In the genomic region with DNA sequence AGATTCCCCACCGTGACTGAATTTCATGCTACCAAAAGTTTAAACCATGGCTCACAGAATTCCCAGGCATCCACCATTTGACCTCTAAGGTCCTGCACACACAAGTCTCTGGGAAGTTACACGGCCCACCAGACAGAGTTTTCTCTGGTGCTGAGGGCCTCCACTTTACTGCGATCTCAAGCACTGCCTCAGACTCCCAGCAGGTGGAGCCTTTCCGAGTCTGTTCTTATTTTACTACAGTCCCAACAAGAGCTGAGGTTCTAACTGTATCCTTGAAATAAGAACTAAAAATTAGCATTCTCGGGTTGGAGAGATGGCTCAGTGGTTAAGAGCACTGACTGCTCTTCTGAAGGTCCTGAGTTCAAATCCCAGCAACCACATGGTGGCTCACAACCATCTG, we compare ENCODE assay signal across 9 mouse cellular contexts. TPM values are rescaled to one million over a fixed set of nuclear protein-coding genes. Genes with fewer than 3 reads are reported as not detected.
DNase-seq lines count a peak whose midpoint lies in the region; ATAC-seq and TF ChIP-seq lines count a peak whose summit lies in the region.
"Had no signal": no experiment of that assay in that cellular context is flagged by ENCODE, and none has a peak within 500 bp of the region (broad histone marks: within the 10 kb centered on the region; RNA-seq: fewer than 3 reads in every experiment).

No protein-coding gene starts in this region.

- TF ChIP-seq EP300 in lung, postnatal 0 days (IDR thresholded peaks at IDR 0.05) = no peak

- ATAC-seq in intestine, embryonic 16.5 days = peak; percentile 40; the same call in 1 of the 2 replicates
- ATAC-seq in lung, postnatal 0 days = peak; percentile 69

- no peaks in the 10 kb centered on the region for H3K27me3 ChIP-seq in intestine, embryonic 16.5 days (replicated peaks; ENCODE audit: control insufficient read depth, insufficient read depth, low read length)
- H3K27me3 ChIP-seq in lung, postnatal 0 days (replicated peaks; ENCODE audit: insufficient read depth, low read length) = no peaks in the 10 kb centered on the region
- H3K27me3 ChIP-seq: limb, embryonic 12.5 days had no signal

- no peaks in the 10 kb centered on the region for H3K4me1 ChIP-seq in intestine, embryonic 16.5 days (ENCODE audit: control insufficient read depth, insufficient read depth, low read length)
- H3K4me1 ChIP-seq in lung, postnatal 0 days (ENCODE audit: insufficient read depth, low read depth, low read length) = no peaks in the 10 kb centered on the region; the same call in none of the 2 replicates
- H3K4me1 ChIP-seq: limb, embryonic 12.5 days had no signal

- H3K4me3 ChIP-seq in intestine, embryonic 16.5 days (ENCODE audit: low read length) = no peak overlapping the region
- no peak overlapping the region for H3K4me3 ChIP-seq in lung, postnatal 0 days (ENCODE audit: low read depth, low read length)
- H3K4me3 ChIP-seq: limb, embryonic 12.5 days had no signal

- no peak overlapping the region for H3K9ac ChIP-seq in intestine, embryonic 16.5 days (ENCODE audit: low read depth, low read length)
- H3K9ac ChIP-seq in lung, postnatal 0 days (replicated peaks; ENCODE audit: low read depth) = no peak overlapping the region
- H3K9ac ChIP-seq: limb, embryonic 12.5 days had no signal

- H3K27ac ChIP-seq in intestine, embryonic 16.5 days (ENCODE audit: low read length) = no peak overlapping the region
- no peak overlapping the region for H3K27ac ChIP-seq in lung, postnatal 0 days (ENCODE audit: low read length)
- H3K27ac ChIP-seq: limb, embryonic 12.5 days had no signal

- no peaks in the 10 kb centered on the region for H3K9me3 ChIP-seq in intestine, embryonic 16.5 days (ENCODE audit: control insufficient read depth, low read length)
- H3K9me3 ChIP-seq in lung, postnatal 0 days (ENCODE audit: low read length) = no peaks in the 10 kb centered on the region
- H3K9me3 ChIP-seq: limb, embryonic 12.5 days had no signal

- H3K36me3 ChIP-seq in intestine, embryonic 16.5 days (ENCODE audit: control insufficient read depth, insufficient read depth, low read length) = no peaks in the 10 kb centered on the region
- no peaks in the 10 kb centered on the region for H3K36me3 ChIP-seq in lung, postnatal 0 days (ENCODE audit: insufficient read depth, low read length)

- peak; percentile 51 for DNase-seq in gastrocnemius, postnatal 10 days
- DNase-seq in gastrocnemius, postnatal 25 days = no peak
- DNase-seq in urinary bladder, postnatal 14 days (ENCODE audit: low spot score) = peak; percentile 42
- no peak for DNase-seq in urinary bladder, adult 2 months (ENCODE audit: low spot score)
- DNase-seq in cerebellum, postnatal 14 days = peak; percentile 40 to 48
- peak; percentile 65 for DNase-seq in lung, postnatal 0 days (ENCODE audit: low spot score)
- DNase-seq in thymus, postnatal 14 days = peak; percentile 51

- WGBS in intestine, embryonic 16.5 days = 50% methylated on average over 5 of the region's 5 CpGs
- 46% methylated on average over 5 of the region's 5 CpGs for WGBS in lung, postnatal 0 days

- TF ChIP-seq CTCF in lung, postnatal 0 days (IDR thresholded peaks at IDR 0.05) = peak; percentile 79

- no peak overlapping the region for H3K4me2 ChIP-seq in intestine, embryonic 16.5 days (ENCODE audit: low read depth, low read length)
- H3K4me2 ChIP-seq in lung, postnatal 0 days (replicated peaks; ENCODE audit: low read depth, low read length) = no peak overlapping the region
- H3K4me2 ChIP-seq: limb, embryonic 12.5 days had no signal

RNA-seq across cellular contexts. Expression of a gene that starts 15.7 kb away (rescaled TPM):
- total RNA-seq in gastrocnemius, postnatal 10 days (2021) = under 1 TPM; 0.27 to 0.54 TPM
- not detected for total RNA-seq in gastrocnemius, postnatal 25 days (2021)
- polyA plus RNA-seq in urinary bladder, adult 2 months (2012; rRNA removed) = 2.2 and 2.8 TPM in 2 replicates
- polyA plus RNA-seq in intestine, embryonic 16.5 days (2015; fragmentation: Nextera tagmentation; extraction: Ambion mirVana) = 5.1 and 7.3 TPM in 2 replicates
- 5.2 and 6.1 TPM in 2 replicates for polyA plus RNA-seq in lung, postnatal 0 days (2015; fragmentation: Nextera tagmentation; extraction: Ambion mirVana)

RNA-seq across cellular contexts. Expression of a gene that starts 19.9 kb away (rescaled TPM):
- total RNA-seq in gastrocnemius, postnatal 10 days (2021) = not detected
- total RNA-seq in gastrocnemius, postnatal 25 days (2021) = not detected
- polyA plus RNA-seq in urinary bladder, adult 2 months (2012; rRNA removed) = 0.08 and 0.19 TPM in 2 replicates
- polyA plus RNA-seq in intestine, embryonic 16.5 days (2015; fragmentation: Nextera tagmentation; extraction: Ambion mirVana) = not detected in 2 replicates
- polyA plus RNA-seq in lung, postnatal 0 days (2015; fragmentation: Nextera tagmentation; extraction: Ambion mirVana) = 0.15 TPM in 1 of 2 replicates, not detected in the other
- polyA plus RNA-seq: limb, embryonic 12.5 days had no signal

RNA-seq across cellular contexts. Expression of a gene that starts 24.9 kb away (rescaled TPM):
- under 1 TPM; 0.66 to 0.70 TPM for total RNA-seq in gastrocnemius, postnatal 10 days (2021)
- total RNA-seq in gastrocnemius, postnatal 25 days (2021) = under 1 TPM; 0.15 to 0.16 TPM
- 14.2 and 17.5 TPM in 2 replicates for polyA plus RNA-seq in urinary bladder, adult 2 months (2012; rRNA removed)
- 29.9 and 31.6 TPM in 2 replicates for polyA plus RNA-seq in intestine, embryonic 16.5 days (2015; fragmentation: Nextera tagmentation; extraction: Ambion mirVana)
- polyA plus RNA-seq in lung, postnatal 0 days (2015; fragmentation: Nextera tagmentation; extraction: Ambion mirVana) = 26.8 and 33.0 TPM in 2 replicates

RNA-seq across cellular contexts. Expression of a gene that starts 46.4 kb away (rescaled TPM):
- 10 to 100 TPM; 13.5 to 13.6 TPM for total RNA-seq in gastrocnemius, postnatal 10 days (2021)
- total RNA-seq in gastrocnemius, postnatal 25 days (2021) = 10 to 100 TPM; 13.3 to 15.1 TPM
- 11.7 and 11.8 TPM in 2 replicates for polyA plus RNA-seq in urinary bladder, adult 2 months (2012; rRNA removed)
- 14.3 and 15.9 TPM in 2 replicates for polyA plus RNA-seq in intestine, embryonic 16.5 days (2015; fragmentation: Nextera tagmentation; extraction: Ambion mirVana)
- polyA plus RNA-seq in lung, postnatal 0 days (2015; fragmentation: Nextera tagmentation; extraction: Ambion mirVana) = 9.6 and 10.0 TPM in 2 replicates

RNA-seq across cellular contexts. Expression of a gene that starts 46.6 kb away (rescaled TPM):
- 10 to 100 TPM; 53.5 to 59.4 TPM for total RNA-seq in gastrocnemius, postnatal 10 days (2021)
- 10 to 100 TPM; 40.4 to 43.7 TPM for total RNA-seq in gastrocnemius, postnatal 25 days (2021)
- polyA plus RNA-seq in urinary bladder, adult 2 months (2012; rRNA removed) = 72.6 and 74.0 TPM in 2 replicates
- 106 and 122 TPM in 2 replicates for polyA plus RNA-seq in intestine, embryonic 16.5 days (2015; fragmentation: Nextera tagmentation; extraction: Ambion mirVana)
- 91.6 and 94.2 TPM in 2 replicates for polyA plus RNA-seq in lung, postnatal 0 days (2015; fragmentation: Nextera tagmentation; extraction: Ambion mirVana)

Comparison
In these comparisons a context has a peak if more than half of its experiments do, and no peak if none do; other contexts are left out.
1. DNase-seq: peak in gastrocnemius, postnatal 10 days (single experiment), urinary bladder, postnatal 14 days (single experiment), cerebellum, postnatal 14 days (2 of 2), lung, postnatal 0 days (single experiment) and thymus, postnatal 14 days (single experiment); none in gastrocnemius, postnatal 25 days (single experiment) and urinary bladder, adult 2 months (single experiment).